Mouse (Mus musculus): ENCODE data around the gene Cd300lg. TPM values are rescaled to one million over a fixed set of nuclear protein-coding genes. Genes with fewer than 3 reads are reported as not detected.
A peak's percentile ranks its signal among the peaks of the same experiment; 100 is the strongest.

The Cd300lg gene
- polyA plus RNA-seq, 1 experiment, result not detected

GRCm38 (mm10) chr11:102070426-102070825 is 29.1 kb downstream of the Cd300lg start:
- Histone ChIP-seq H3K4me1 (ENCODE audit: control insufficient read depth, insufficient read depth, low read length) (peaks cover 13% of the 10 kb centered on the region), H3K27ac (ENCODE audit: insufficient read depth, low read depth, low read length) (no peak overlapping the region), H3K4me3 (ENCODE audit: insufficient read depth, low read depth, low read length) (no peak overlapping the region)
- TF ChIP-seq POLR2A (IDR thresholded peaks at IDR 0.05; ENCODE audit: insufficient read depth, low read depth, low read length) (no peak), CTCF (IDR thresholded peaks at IDR 0.05; ENCODE audit: insufficient read depth, low read depth, low read length) (no peak)
- WGBS, result 24% methylated on average over 13 of the region's 13 CpGs

- Histone ChIP-seq H3K4me3 (ENCODE audit: insufficient read depth, low read depth, low read length) (no peak overlapping the region), H3K4me1 (ENCODE audit: control insufficient read depth, insufficient read depth, low read length) (peaks cover 13% of the 10 kb centered on the region), H3K27ac (ENCODE audit: insufficient read depth, low read depth, low read length) (no peak overlapping the region)
- no peak for TF ChIP-seq POLR2A (IDR thresholded peaks at IDR 0.05; ENCODE audit: insufficient read depth, low read depth, low read length)
- no peak for TF ChIP-seq CTCF (IDR thresholded peaks at IDR 0.05; ENCODE audit: insufficient read depth, low read depth, low read length)
- 76% methylated on average over 5 of the region's 5 CpGs for WGBS
Observed at GRCm38 (mm10) chr11:102072729-102073128, 31.4 kb downstream of the Cd300lg start.

GRCm38 (mm10) chr11:102073722-102074121 is 32.4 kb downstream of the Cd300lg start:
- TF ChIP-seq CTCF (IDR thresholded peaks at IDR 0.05; ENCODE audit: insufficient read depth, low read depth, low read length), result no peak
- no peak for TF ChIP-seq POLR2A (IDR thresholded peaks at IDR 0.05; ENCODE audit: insufficient read depth, low read depth, low read length)

GRCm38 (mm10) chr11:102082322-102082721 is 41.0 kb downstream of the Cd300lg start:
- Histone ChIP-seq H3K4me3 (ENCODE audit: insufficient read depth, low read depth, low read length) (peak overlapping the region; percentile 53), H3K4me1 (ENCODE audit: control insufficient read depth, insufficient read depth, low read length) (peaks cover 59% of the 10 kb centered on the region), H3K27ac (ENCODE audit: insufficient read depth, low read depth, low read length) (peak overlapping the region; percentile 68)
- WGBS, result 1% methylated on average over 18 of the region's 18 CpGs
- TF ChIP-seq POLR2A (IDR thresholded peaks at IDR 0.05; ENCODE audit: insufficient read depth, low read depth, low read length) (peak; percentile 52), CTCF (IDR thresholded peaks at IDR 0.05; ENCODE audit: insufficient read depth, low read depth, low read length) (no peak)

More at GRCm38 (mm10) chr11:102073722-102074121, 32.4 kb downstream of the Cd300lg start:
- 63% methylated on average over 14 of the region's 14 CpGs for WGBS
- H3K27ac ChIP-seq (ENCODE audit: insufficient read depth, low read depth, low read length), result no peak overlapping the region
- peaks cover 13% of the 10 kb centered on the region for H3K4me1 ChIP-seq (ENCODE audit: control insufficient read depth, insufficient read depth, low read length)
- H3K4me3 ChIP-seq (ENCODE audit: insufficient read depth, low read depth, low read length), result no peak overlapping the region

GRCm38 (mm10) chr11:102083193-102083592 is 41.9 kb downstream of the Cd300lg start:
- H3K4me3 ChIP-seq (ENCODE audit: insufficient read depth, low read depth, low read length), result no peak overlapping the region
- TF ChIP-seq CTCF (IDR thresholded peaks at IDR 0.05; ENCODE audit: insufficient read depth, low read depth, low read length) (no peak), POLR2A (IDR thresholded peaks at IDR 0.05; ENCODE audit: insufficient read depth, low read depth, low read length) (no peak)
- WGBS, result 27% methylated on average over 4 of the region's 4 CpGs
- peak overlapping the region; percentile 27 for H3K27ac ChIP-seq (ENCODE audit: insufficient read depth, low read depth, low read length)
- peaks cover 59% of the 10 kb centered on the region for H3K4me1 ChIP-seq (ENCODE audit: control insufficient read depth, insufficient read depth, low read length)

- Histone ChIP-seq H3K4me1 (ENCODE audit: control insufficient read depth, insufficient read depth, low read length) (peaks cover 55% of the 10 kb centered on the region), H3K27ac (ENCODE audit: insufficient read depth, low read depth, low read length) (no peak overlapping the region), H3K4me3 (ENCODE audit: insufficient read depth, low read depth, low read length) (no peak overlapping the region)
- no peak for TF ChIP-seq POLR2A (IDR thresholded peaks at IDR 0.05; ENCODE audit: insufficient read depth, low read depth, low read length)
- TF ChIP-seq CTCF (IDR thresholded peaks at IDR 0.05; ENCODE audit: insufficient read depth, low read depth, low read length), result no peak
- 29% methylated on average over 7 of the region's 7 CpGs for WGBS
Observed at GRCm38 (mm10) chr11:102084159-102084558, 42.9 kb downstream of the Cd300lg start.

GRCm38 (mm10) chr11:102086331-102086730 is 45.0 kb downstream of the Cd300lg start:
- Histone ChIP-seq H3K4me1 (ENCODE audit: control insufficient read depth, insufficient read depth, low read length) (peaks cover 42% of the 10 kb centered on the region), H3K27ac (ENCODE audit: insufficient read depth, low read depth, low read length) (peak overlapping the region; percentile 94), H3K4me3 (ENCODE audit: insufficient read depth, low read depth, low read length) (peak overlapping the region; percentile 74)
- 3% methylated on average over 3 of the region's 3 CpGs for WGBS
- no peak for TF ChIP-seq CTCF (IDR thresholded peaks at IDR 0.05; ENCODE audit: insufficient read depth, low read depth, low read length)
- no peak for TF ChIP-seq POLR2A (IDR thresholded peaks at IDR 0.05; ENCODE audit: insufficient read depth, low read depth, low read length)

- under 1% methylated on average over 39 of the region's 39 CpGs for WGBS
- Histone ChIP-seq H3K27ac (ENCODE audit: insufficient read depth, low read depth, low read length) (peak overlapping the region; percentile 94), H3K4me1 (ENCODE audit: control insufficient read depth, insufficient read depth, low read length) (peaks cover 36% of the 10 kb centered on the region), H3K4me3 (ENCODE audit: insufficient read depth, low read depth, low read length) (peak overlapping the region; percentile 74)
- TF ChIP-seq POLR2A (IDR thresholded peaks at IDR 0.05; ENCODE audit: insufficient read depth, low read depth, low read length) (peak; percentile 38; the same call in 1 of the 2 replicates), CTCF (IDR thresholded peaks at IDR 0.05; ENCODE audit: insufficient read depth, low read depth, low read length) (no peak)
Observed at GRCm38 (mm10) chr11:102087081-102087751, 45.9 kb downstream of the Cd300lg start.

Measured in olfactory bulb, adult 2 months (tissue).